Mouse (Mus musculus) spleen, adult 2 months (tissue): ENCODE measurements around the gene Pcbp4. TPM values are rescaled to one million over a fixed set of nuclear protein-coding genes. Genes with fewer than 3 reads are reported as not detected.
"Not testable (repeated sequence)": the region's sequence is repeated elsewhere in the genome, so short reads cannot be mapped to it uniquely, and the experiment has no call there.

Experiments
- DNase-seq, 2 experiments: peaks; one replicate each; pipeline versions ENCODE4 v3.0.0 to v3.0.0-alpha.2; 2012 to 2021; ENCODE audit warnings: low spot score in 2 of 2, low read depth in 1 of 2
- H3K27ac ChIP-seq: fragments of 200-500 bp; 2 replicates; pipeline ENCODE4 v1.5.1; 2012; ENCODE audit warnings: low read length, inconsistent platforms; ENCODE audit not compliant: insufficient read depth
- H3K27me3 ChIP-seq: fragments of 200-500 bp; 2 replicates; pipeline ENCODE4 v1.6.1; 2012; ENCODE audit warnings: mild to moderate bottlenecking, moderate library complexity, low read length, inconsistent platforms; ENCODE audit not compliant: control insufficient read depth, insufficient read depth
- H3K36me3 ChIP-seq: fragments of 200-500 bp; 2 replicates; pipeline ENCODE4 v1.6.1; 2012; ENCODE audit warnings: mild to moderate bottlenecking, low read length, inconsistent platforms; ENCODE audit not compliant: control insufficient read depth, insufficient read depth
- H3K4me1 ChIP-seq: fragments of 200-500 bp; 2 replicates; pipeline ENCODE4 v1.6.1; 2011; ENCODE audit warnings: inconsistent platforms; ENCODE audit not compliant: control insufficient read depth, insufficient read depth, insufficient read length
- H3K4me3 ChIP-seq: fragments of 200-500 bp; 2 replicates; pipeline ENCODE4 v1.5.1; 2011; ENCODE audit warnings: mild to moderate bottlenecking, inconsistent platforms; ENCODE audit not compliant: insufficient read depth, insufficient read length; ENCODE audit errors: extremely low read depth
- CTCF ChIP-seq: fragments of 200-500 bp; IDR thresholded peaks from 2 replicates; pipeline ENCODE4 v1.5.1; 2011; ENCODE audit warnings: mild to moderate bottlenecking, inconsistent platforms; ENCODE audit not compliant: insufficient read depth, insufficient read length, insufficient replicate concordance; ENCODE audit errors: extremely low read depth
- POLR2A ChIP-seq: fragments of 200-500 bp; IDR thresholded peaks from 2 replicates; pipeline ENCODE4 v1.6.1; 2011; ENCODE audit warnings: low read depth, low read length, inconsistent platforms
- WGBS: fragments of 180-500 bp; shearing (Covaris S2); methylation state at CpG from one replicate; pipeline ENCODE4 v1.1.7; 2018; 5-methylcytosine and 5-hydroxymethylcytosine counted together
- polyA plus RNA-seq: library from polyadenylated mRNA; depleted of rRNA; stranded (reverse); fragments of >200 nt; gene quantifications from 2 replicates; pipeline ENCODE4 v1.2.3, GENCODE M21; 2012

Gene Pcbp4
- polyA plus RNA-seq, 1 experiment = 15.8 TPM

DNA sequence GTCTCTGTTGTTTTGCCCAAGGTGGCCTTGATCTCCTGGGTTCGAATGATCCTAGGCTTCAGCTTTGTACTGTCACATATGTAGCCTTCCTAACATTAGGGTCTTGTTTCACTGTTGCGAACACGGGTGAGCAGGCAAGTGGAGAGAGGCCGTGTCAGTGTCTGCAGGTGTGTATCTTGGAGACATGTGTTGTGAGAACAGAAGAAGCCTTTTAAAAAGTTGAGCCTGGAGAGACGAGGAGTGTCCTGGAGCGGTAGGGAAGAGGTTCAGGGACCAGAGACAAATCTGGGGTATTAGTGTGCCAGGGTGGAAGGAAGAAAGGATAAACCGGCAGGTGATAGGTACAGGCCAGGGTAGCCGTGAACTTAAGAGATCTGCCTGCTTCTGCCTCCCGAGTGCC, 25.0 kb downstream of the Pcbp4 start:
- H3K4me1 ChIP-seq = peaks cover 15% of the 10 kb centered on the region; the same call in 1 of the 2 replicates
- TF ChIP-seq POLR2A (no peak), CTCF (no peak)
- 74% methylated on average over 9 of the region's 9 CpGs for WGBS

DNA sequence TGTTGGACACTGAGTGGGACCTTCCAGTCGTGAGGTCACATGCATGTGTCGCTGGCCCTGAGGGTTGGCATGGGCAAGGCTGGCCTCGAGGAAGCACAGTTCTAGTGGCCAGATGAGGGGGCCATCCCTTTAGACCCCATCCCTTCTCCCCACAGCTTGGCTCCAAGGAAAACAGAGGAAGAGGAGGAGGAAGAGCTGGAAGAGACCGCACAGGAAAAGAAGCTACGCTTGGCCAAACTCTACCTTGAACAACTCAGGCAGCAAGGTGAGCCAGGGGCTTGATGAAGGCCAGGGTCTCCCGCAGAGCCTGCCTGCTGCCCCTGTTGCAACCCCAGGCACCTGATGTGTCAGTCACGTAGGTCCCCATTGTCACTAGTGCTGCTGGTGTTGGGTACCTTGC, 27.4 kb downstream of the Pcbp4 start:
- peak in 1 of 2 experiments; percentile 2 for DNase-seq
- H3K27ac ChIP-seq = no peak overlapping the region
- peaks cover 11% of the 10 kb centered on the region; the same call in 1 of the 2 replicates for H3K4me1 ChIP-seq
- no peak for TF ChIP-seq POLR2A
- no peak for TF ChIP-seq CTCF
- H3K4me3 ChIP-seq = no peak overlapping the region
- H3K36me3 ChIP-seq = peaks cover 30% of the 10 kb centered on the region
- 91% methylated on average over 7 of the region's 7 CpGs for WGBS
- H3K27me3 ChIP-seq = no peaks in the 10 kb centered on the region

More for the DNA sequence above, 25.0 kb downstream of the Pcbp4 start:
- DNase-seq = no peak
- Histone ChIP-seq H3K36me3 (peaks cover 12% of the 10 kb centered on the region), H3K27me3 (no peaks in the 10 kb centered on the region), H3K4me3 (peak overlapping the region; percentile 65; the same call in 1 of the 2 replicates), H3K27ac (no peak overlapping the region)

DNA sequence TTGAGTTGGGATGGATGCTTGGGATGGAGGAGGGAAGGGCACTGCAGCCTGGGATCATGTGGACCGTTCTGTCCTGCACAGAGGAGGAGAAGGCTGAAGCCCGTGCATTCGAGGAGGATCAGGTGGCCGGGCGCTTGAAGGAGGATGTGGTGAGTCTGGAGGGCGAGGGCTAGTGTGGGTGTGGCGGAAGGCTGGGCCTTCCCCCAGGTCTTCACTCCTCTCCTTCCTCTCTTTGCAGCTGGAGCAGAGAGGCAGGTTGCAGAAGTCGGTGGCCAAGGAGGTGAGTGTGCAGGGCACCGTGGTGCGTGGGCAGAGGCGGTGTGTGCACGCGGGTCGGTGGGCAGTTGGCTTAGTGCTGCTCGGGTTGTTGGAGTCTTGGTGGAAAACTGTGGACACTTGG, 28.0 kb downstream of the Pcbp4 start:
- no peak overlapping the region for H3K27ac ChIP-seq
- peak in 1 of 2 experiments; percentile 3 for DNase-seq
- no peaks in the 10 kb centered on the region for H3K27me3 ChIP-seq
- 43% methylated on average over 15 of the region's 15 CpGs for WGBS
- no peak overlapping the region for H3K4me3 ChIP-seq
- TF ChIP-seq POLR2A (no peak), CTCF (no peak)
- peaks cover 11% of the 10 kb centered on the region; the same call in 1 of the 2 replicates for H3K4me1 ChIP-seq
- peaks cover 33% of the 10 kb centered on the region for H3K36me3 ChIP-seq

DNA sequence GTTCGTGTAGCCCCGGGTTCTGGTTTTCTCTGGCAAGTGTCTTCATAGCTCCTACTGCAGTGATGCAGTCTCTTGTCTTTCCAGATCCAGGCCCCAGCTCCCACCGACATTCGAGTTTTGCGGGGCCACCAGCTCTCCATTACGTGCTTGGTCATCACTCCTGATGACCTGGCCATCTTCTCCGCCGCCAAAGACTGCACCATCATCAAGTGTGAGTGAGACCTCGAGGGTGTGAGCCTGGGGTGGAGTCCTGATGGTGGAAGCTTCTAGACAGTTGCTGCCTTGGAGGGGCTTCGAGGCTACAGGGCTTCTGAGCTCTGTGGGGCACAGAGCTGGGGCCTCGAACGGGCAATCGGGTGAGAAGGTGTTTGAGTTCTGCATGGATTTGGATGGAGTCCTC, 28.6 kb downstream of the Pcbp4 start:
- WGBS = 94% methylated on average over 13 of the region's 13 CpGs

DNA sequence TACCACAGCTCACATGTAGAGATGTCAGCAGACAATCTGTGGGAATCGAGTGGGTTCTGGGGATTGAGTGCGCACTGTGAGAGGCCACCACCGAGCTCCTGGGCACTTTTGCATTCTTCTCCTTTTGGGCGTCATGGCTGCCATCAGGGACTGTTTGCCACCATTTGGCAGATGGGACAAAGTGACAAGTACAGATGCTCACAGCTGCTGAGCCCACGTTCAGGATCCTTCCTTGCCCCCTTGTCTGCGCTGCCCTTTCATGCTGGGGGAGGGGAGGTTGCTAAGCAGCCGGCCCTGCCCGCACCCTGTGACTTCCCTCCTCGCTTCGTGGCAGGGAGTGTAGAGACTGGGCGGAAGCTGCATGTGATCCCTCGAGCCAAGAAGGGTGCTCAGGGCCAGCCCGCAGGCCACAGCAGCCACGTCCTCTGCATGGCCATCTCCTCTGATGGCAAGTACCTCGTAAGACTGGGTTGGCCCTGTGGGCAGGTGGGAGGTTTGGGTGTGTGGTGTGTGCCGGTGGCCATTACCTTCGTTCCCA, 29.6 kb downstream of the Pcbp4 start:
- Histone ChIP-seq H3K4me3 (no peak overlapping the region), H3K4me1 (peaks cover 5% of the 10 kb centered on the region; the same call in 1 of the 2 replicates), H3K27me3 (no peaks in the 10 kb centered on the region), H3K27ac (no peak overlapping the region), H3K36me3 (peaks cover 35% of the 10 kb centered on the region)
- 89% methylated on average over 17 of the region's 17 CpGs for WGBS
- peak in 1 of 2 experiments; percentile 2 for DNase-seq
- TF ChIP-seq POLR2A = no peak
- no peak for TF ChIP-seq CTCF

More for the DNA sequence above, 28.6 kb downstream of the Pcbp4 start:
- TF ChIP-seq POLR2A = no peak
- TF ChIP-seq CTCF = no peak
- Histone ChIP-seq H3K4me1 (peaks cover 6% of the 10 kb centered on the region; the same call in 1 of the 2 replicates), H3K27ac (no peak overlapping the region), H3K4me3 (no peak overlapping the region), H3K36me3 (peaks cover 35% of the 10 kb centered on the region), H3K27me3 (no peaks in the 10 kb centered on the region)
- DNase-seq = peak in 1 of 2 experiments; percentile 2

DNA sequence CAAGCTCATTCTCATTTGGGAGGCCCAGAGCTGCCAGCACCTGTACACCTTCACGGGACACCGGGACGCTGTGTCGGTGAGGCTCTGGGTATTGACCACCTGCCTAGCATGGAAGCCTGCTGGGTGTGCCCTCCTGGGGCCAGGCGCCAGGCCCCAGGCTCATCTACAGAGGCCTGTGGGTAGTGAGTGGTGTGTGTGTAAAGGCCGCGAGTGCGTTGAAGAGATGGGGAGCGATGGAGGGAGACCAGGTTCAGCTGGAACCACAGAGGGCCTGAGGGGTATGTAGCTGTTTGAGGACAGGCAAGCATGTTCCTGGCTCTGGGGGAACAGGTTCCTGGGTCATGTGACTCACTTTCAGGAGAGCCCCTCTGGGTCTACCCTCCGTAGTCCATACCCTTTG, 30.0 kb downstream of the Pcbp4 start:
- Histone ChIP-seq H3K27ac (no peak overlapping the region), H3K27me3 (no peaks in the 10 kb centered on the region), H3K4me3 (no peak overlapping the region), H3K4me1 (peaks cover under 1% of the 10 kb centered on the region; the same call in 1 of the 2 replicates), H3K36me3 (peaks cover 35% of the 10 kb centered on the region)
- WGBS = 95% methylated on average over 10 of the region's 10 CpGs
- no peak for DNase-seq
- TF ChIP-seq CTCF (no peak), POLR2A (no peak)

DNA sequence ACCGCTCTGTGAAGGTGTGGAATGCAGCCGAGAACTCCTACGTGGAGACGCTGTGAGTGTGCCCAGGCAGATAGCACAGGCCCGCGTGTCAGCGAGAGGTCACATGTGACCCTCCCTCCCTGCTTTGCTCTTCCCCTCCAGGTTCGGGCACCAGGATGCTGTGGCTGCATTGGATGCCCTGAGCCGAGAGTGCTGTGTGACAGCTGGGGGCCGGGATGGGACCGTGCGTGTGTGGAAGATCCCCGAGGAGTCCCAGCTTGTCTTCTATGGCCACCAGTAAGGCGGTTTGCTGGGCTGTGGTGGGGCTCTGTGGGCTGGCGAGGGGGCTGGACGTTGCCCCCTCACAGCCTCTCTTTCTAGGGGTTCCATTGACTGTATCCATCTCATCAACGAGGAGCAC, 30.5 kb downstream of the Pcbp4 start:
- 94% methylated on average over 17 of the region's 17 CpGs for WGBS

DNA sequence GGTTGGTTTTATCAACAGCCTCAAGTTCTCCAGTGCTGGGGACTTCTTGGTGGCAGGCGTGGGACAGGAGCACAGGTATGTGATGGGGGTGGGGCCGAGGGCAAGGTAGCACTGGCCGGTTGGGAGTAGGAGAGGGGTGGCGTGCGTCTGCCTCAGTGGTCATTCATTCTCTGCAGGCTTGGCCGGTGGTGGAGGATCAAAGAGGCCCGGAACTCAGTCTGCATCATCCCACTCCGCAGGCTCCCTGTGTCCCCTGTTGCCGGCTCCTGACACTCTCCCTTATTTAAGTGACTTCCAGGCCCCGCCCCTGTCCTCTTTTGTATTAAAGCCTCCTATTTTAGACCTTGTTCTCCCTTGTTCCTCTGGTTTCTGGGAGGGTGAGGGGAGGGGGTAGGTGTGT, 32.0 kb downstream of the Pcbp4 start:
- TF ChIP-seq CTCF = no peak
- no peak for TF ChIP-seq POLR2A
- Histone ChIP-seq H3K27me3 (no peaks in the 10 kb centered on the region), H3K27ac (no peak overlapping the region), H3K36me3 (peaks cover 35% of the 10 kb centered on the region), H3K4me1 (no peaks in the 10 kb centered on the region), H3K4me3 (no peak overlapping the region)
- 87% methylated on average over 10 of the region's 10 CpGs for WGBS
- no peak for DNase-seq

More for the DNA sequence above, 30.5 kb downstream of the Pcbp4 start:
- Histone ChIP-seq H3K4me1 (no peaks in the 10 kb centered on the region), H3K36me3 (peaks cover 35% of the 10 kb centered on the region), H3K4me3 (no peak overlapping the region), H3K27me3 (no peaks in the 10 kb centered on the region), H3K27ac (no peak overlapping the region)
- DNase-seq = no peak
- TF ChIP-seq POLR2A = no peak
- no peak for TF ChIP-seq CTCF

DNA sequence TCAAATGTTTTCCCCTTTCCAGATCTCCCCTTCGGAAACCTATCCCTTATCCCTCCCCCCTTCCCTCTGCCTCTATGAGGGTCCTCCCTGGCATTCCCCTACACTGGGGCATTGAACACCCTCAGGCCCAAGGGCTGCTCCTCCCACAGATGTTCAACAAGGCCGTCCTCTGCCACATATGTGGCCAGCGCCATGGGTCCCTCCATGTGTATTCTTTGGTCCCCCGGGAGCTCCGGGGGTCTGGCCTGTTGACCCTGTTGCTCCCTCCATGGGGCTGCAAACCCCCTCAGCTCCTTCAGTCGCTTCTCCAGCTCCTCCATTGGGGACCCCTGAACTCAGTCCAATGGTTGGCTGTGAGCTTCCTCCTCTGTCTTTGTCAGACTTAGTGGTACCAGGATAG, 34.5 kb downstream of the Pcbp4 start:
- H3K27ac ChIP-seq, H3K4me1 ChIP-seq, DNase-seq, H3K27me3 ChIP-seq, H3K4me3 ChIP-seq: not testable (repeated sequence)
- WGBS = 90% methylated on average over 6 of the region's 6 CpGs
- peaks cover 28% of the 10 kb centered on the region for H3K36me3 ChIP-seq
